Mouse (Mus musculus) thymus, postnatal 14 days (tissue): ENCODE data around the gene Rbm4b.

Source experiments
- DNase-seq: peaks from one replicate; pipeline ENCODE4 v3.0.0; 2021

The Rbm4b gene

GRCm38 (mm10) chr19:4811063-4811908, 55.0 kb downstream of the Rbm4b start, which contains the start of the genes Gm21992 and Rbm14:
TSS of gene Gm21992 (minus strand) at chr19:4811612.
TSS of gene Rbm14 (minus strand) at chr19:4811634.
- DNase-seq: peak; percentile 96

- no peak for DNase-seq
Measured at GRCm38 (mm10) chr19:4811909-4812242, 55.6 kb downstream of the Rbm4b start.

- peak; percentile 26 for DNase-seq
Measured at GRCm38 (mm10) chr19:4812334-4812949, 56.1 kb downstream of the Rbm4b start.

- peak; percentile 52 for DNase-seq
Measured at GRCm38 (mm10) chr19:4813015-4813414, 56.7 kb downstream of the Rbm4b start.
